Mouse (Mus musculus): ENCODE measurements around the gene Mlf2. TPM values are rescaled to one million over a fixed set of nuclear protein-coding genes. Genes with fewer than 3 reads are reported as not detected.
A peak's percentile ranks its signal among the peaks of the same experiment; 100 is the strongest.

The Mlf2 gene
- polyA plus RNA-seq, 1 experiment from 2014 or later = 362 TPM

GRCm38 (mm10) chr6:124921539-124921938 is 9.6 kb upstream of the Mlf2 start:
- Histone ChIP-seq H3K4me1 (peaks cover 32% of the 10 kb centered on the region), H3K27me3 (replicated peaks) (no peaks in the 10 kb centered on the region)
- 64% methylated on average over 4 of the region's 4 CpGs for WGBS

DNA sequence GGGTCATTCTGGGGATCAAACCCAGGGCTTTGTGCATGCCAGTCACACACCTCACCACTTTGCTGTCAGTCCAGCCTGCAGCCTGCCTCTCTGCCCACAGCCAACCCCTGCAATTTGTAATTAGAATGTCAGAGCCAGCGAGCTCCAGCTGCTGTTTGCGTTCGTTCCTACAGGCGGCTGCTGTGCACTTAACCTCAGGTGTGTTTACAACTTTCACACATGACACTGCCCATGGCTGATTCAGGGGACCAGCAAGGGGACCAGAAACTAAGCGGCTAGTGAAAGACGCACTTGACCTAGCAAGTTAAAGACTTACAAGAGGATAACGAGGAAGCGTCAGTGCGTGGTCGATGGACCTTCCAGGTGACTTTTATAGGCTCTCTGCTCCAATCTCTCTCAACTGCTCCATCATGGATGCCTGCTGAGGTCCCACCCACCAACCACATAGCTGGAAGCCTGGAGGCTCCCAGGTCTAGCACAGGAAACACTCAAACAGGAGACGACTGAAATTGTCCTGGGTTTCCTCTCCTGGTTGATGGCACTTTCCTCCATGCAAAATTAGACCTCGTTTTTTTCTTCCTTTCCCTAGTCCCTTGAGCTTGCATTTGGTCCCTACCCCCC is 5.9 kb upstream of the Mlf2 start:
- Histone ChIP-seq H3K27me3 (replicated peaks) (no peaks in the 10 kb centered on the region), H3K9ac (peak overlapping the region; percentile 21; the same call in 1 of the 2 replicates), H3K4me3 (replicated peaks) (peak overlapping the region; percentile 24), H3K9me3 (no peaks in the 10 kb centered on the region), H3K4me1 (peaks cover 31% of the 10 kb centered on the region), H3K36me3 (no peaks in the 10 kb centered on the region), H3K27ac (peak overlapping the region; percentile 84), H3K4me2 (peak overlapping the region; percentile 48)
- ATAC-seq (ENCODE audit: insufficient read depth, low FRiP score, low read depth) = 0 out of 2 replicates have a peak, but pooled peaks have one; percentile 15
- WGBS = 10% methylated on average over 12 of the region's 12 CpGs

More at GRCm38 (mm10) chr6:124921539-124921938, 9.6 kb upstream of the Mlf2 start:
- no peak for ATAC-seq (ENCODE audit: insufficient read depth, low FRiP score, low read depth)
- H3K9me3 ChIP-seq = no peaks in the 10 kb centered on the region
- no peak overlapping the region for H3K4me3 ChIP-seq (replicated peaks)
- H3K36me3 ChIP-seq = no peaks in the 10 kb centered on the region
- H3K4me2 ChIP-seq = no peak overlapping the region
- H3K27ac ChIP-seq = peak overlapping the region; percentile 100
- no peak overlapping the region for H3K9ac ChIP-seq

DNA sequence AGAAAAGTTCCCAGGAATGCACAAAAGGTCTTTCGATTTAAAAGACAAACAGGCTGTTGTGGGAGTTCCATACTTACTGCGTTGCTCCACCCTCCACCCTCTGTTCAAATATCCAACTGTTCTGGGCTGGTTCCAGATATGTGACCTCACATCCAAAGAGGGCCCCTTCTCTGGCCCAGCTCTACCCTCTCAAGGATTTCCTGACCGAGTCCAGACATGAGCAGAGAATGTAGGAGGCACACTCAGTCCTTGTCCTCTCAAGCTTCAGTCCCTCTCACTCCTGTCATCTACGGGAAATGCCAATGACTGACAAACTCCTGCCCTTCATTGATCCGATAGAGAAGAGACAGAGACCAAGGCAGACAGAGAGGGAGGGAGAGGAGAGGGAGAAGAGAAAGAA is 5.2 kb upstream of the Mlf2 start:
- peak overlapping the region; percentile 48 for H3K4me2 ChIP-seq
- ATAC-seq (ENCODE audit: insufficient read depth, low FRiP score, low read depth) = peak; percentile 52
- 15% methylated on average over 5 of the region's 5 CpGs for WGBS
- H3K36me3 ChIP-seq = no peaks in the 10 kb centered on the region
- peak overlapping the region; percentile 24 for H3K4me3 ChIP-seq (replicated peaks)
- H3K27ac ChIP-seq = peak overlapping the region; percentile 84
- H3K4me1 ChIP-seq = peaks cover 27% of the 10 kb centered on the region
- no peaks in the 10 kb centered on the region for H3K9me3 ChIP-seq
- H3K9ac ChIP-seq = no peak overlapping the region
- no peaks in the 10 kb centered on the region for H3K27me3 ChIP-seq (replicated peaks)

DNA sequence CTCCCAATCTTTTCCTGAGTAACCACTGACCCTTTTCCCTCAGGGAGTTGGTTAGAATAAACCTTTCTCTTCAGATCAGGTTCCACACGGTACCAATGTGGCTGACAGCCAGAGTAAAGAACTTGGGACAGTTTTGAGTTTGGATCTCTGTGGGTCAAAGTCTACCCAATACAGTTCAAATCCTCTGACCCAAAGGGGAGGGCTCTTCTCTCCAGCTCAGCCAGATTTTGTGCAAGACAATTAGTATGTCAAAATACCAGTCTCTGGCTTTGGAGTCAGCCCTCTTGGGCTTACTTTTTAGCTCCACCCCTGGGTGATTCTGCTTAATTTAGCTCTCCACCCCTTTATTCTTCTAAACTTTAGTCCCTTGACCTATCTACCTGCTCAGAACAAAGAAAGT is 955 bp upstream of the Mlf2 start:
- Histone ChIP-seq H3K4me2 (peak overlapping the region; percentile 73), H3K9ac (no peak overlapping the region), H3K27ac (peak overlapping the region; percentile 94), H3K4me1 (peaks cover 21% of the 10 kb centered on the region), H3K27me3 (replicated peaks) (no peaks in the 10 kb centered on the region), H3K36me3 (peaks cover 12% of the 10 kb centered on the region; the same call in 1 of the 2 replicates), H3K9me3 (no peaks in the 10 kb centered on the region), H3K4me3 (replicated peaks) (peak overlapping the region; percentile 92)
- 19% methylated on average over 1 of the region's 1 CpGs for WGBS
- no peak for ATAC-seq (ENCODE audit: insufficient read depth, low FRiP score, low read depth)

- Histone ChIP-seq H3K27me3 (replicated peaks) (no peaks in the 10 kb centered on the region), H3K4me2 (peak overlapping the region; percentile 73), H3K4me3 (replicated peaks) (peak overlapping the region; percentile 92), H3K4me1 (peaks cover 15% of the 10 kb centered on the region), H3K9ac (peak overlapping the region; percentile 93), H3K27ac (peak overlapping the region; percentile 94), H3K36me3 (peaks cover 26% of the 10 kb centered on the region), H3K9me3 (no peaks in the 10 kb centered on the region)
- 1% methylated on average over 48 of the region's 48 CpGs for WGBS
- ATAC-seq (ENCODE audit: insufficient read depth, low FRiP score, low read depth) = peak; percentile 27; the same call in 1 of the 2 replicates
These were observed 533 bp downstream of the Mlf2 start for GRCm38 (mm10) chr6:124931525-124932313.

DNA sequence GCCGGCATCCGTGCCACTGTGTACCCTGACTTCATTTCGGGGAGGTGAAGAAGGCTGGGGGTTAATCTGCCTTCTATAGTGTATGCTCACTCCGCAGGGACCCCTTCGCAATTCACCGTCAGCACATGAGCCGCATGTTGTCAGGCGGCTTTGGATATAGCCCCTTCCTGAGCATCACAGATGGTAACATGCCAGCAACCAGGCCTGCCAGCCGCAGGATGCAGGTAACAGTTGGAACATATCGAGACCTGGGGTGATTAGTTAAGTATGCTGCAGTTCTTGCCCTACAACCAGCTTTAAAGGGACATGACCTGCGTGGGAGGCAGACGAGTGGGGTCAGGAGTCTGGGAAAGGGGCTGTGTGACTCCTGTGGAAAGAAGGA is 1.1 kb downstream of the Mlf2 start:
- Histone ChIP-seq H3K4me3 (replicated peaks) (peak overlapping the region; percentile 92), H3K4me1 (peaks cover 15% of the 10 kb centered on the region), H3K27ac (peak overlapping the region; percentile 94), H3K4me2 (peak overlapping the region; percentile 73), H3K36me3 (peaks cover 29% of the 10 kb centered on the region), H3K9me3 (no peaks in the 10 kb centered on the region), H3K9ac (peak overlapping the region; percentile 93), H3K27me3 (replicated peaks) (no peaks in the 10 kb centered on the region)
- ATAC-seq (ENCODE audit: insufficient read depth, low FRiP score, low read depth) = no peak
- WGBS = 38% methylated on average over 12 of the region's 12 CpGs

DNA sequence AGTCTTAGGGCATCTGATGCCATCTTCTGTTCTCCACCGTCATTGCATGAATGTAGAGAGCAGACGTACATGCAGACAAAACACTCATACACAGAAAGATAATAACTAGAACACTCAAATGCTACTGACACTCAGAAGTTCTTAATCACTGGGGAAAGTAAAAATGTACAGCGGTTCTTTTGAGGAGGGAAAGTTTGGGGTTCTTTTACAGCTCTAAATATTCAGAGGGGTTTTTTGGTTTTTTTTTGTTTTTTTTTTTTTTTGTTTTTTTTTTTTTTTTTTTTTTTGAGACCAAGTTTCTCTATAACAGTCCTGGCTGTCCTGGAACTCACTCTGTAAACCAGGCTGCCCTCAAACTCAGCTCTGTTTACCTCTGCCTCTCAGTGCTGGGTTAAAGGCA is 1.9 kb downstream of the Mlf2 start:
- peaks cover 15% of the 10 kb centered on the region for H3K4me1 ChIP-seq
- peaks cover 34% of the 10 kb centered on the region for H3K36me3 ChIP-seq
- H3K9me3 ChIP-seq = no peaks in the 10 kb centered on the region
- no peak overlapping the region for H3K27ac ChIP-seq
- ATAC-seq (ENCODE audit: insufficient read depth, low FRiP score, low read depth) = no peak
- no peak overlapping the region for H3K4me3 ChIP-seq (replicated peaks)
- H3K9ac ChIP-seq = no peak overlapping the region
- no peaks in the 10 kb centered on the region for H3K27me3 ChIP-seq (replicated peaks)
- peak overlapping the region; percentile 73; the same call in 1 of the 2 replicates for H3K4me2 ChIP-seq
- WGBS = 88% methylated on average over 3 of the region's 3 CpGs

DNA sequence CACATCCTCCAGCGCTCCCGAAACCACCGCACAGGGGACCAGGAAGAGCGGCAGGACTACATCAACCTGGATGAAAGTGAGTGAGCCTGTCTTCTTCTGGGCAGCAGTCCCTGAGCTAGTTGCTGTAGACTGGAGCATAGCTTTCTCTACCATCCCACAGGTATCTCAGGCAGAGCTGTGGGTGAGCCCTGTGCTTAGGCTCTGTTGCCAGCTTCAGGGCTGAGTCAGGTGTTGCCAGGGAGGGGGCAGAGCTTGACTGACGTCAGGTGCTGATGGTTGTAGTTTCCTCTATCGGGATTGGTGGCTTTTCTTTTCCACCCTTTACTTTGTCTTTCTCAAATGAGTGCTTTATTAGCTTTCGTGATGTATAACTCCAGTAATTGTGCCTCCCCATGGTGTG is 3.5 kb downstream of the Mlf2 start:
- no peak overlapping the region for H3K27ac ChIP-seq
- H3K36me3 ChIP-seq = peaks cover 38% of the 10 kb centered on the region
- no peaks in the 10 kb centered on the region for H3K9me3 ChIP-seq
- no peak overlapping the region for H3K9ac ChIP-seq
- no peak overlapping the region for H3K4me3 ChIP-seq (replicated peaks)
- H3K4me2 ChIP-seq = no peak overlapping the region
- peaks cover 15% of the 10 kb centered on the region for H3K4me1 ChIP-seq
- no peak for ATAC-seq (ENCODE audit: insufficient read depth, low FRiP score, low read depth)
- no peaks in the 10 kb centered on the region for H3K27me3 ChIP-seq (replicated peaks)
- 91% methylated on average over 7 of the region's 7 CpGs for WGBS

DNA sequence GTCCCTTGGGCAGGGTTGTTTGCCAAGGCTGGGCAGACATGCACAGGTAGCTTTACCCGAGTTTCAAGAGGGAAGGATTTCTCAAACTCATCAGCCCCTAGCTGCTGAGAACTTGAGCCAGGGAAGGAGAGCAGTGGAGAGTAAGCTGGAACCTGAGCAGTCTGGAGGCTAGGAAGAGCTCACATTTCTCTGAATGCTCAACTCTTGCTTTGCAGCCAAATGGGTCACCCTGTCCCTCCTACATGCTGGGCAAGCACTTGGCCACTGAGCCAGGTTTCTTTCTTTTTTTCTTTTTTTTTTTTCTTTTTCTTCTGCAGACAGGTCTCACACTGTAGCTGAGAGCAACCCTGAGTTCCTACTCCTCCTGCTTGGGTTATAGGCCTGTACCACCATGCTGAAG is 5.5 kb downstream of the Mlf2 start:
- Histone ChIP-seq H3K4me1 (peaks cover 8% of the 10 kb centered on the region), H3K9ac (no peak overlapping the region), H3K27ac (no peak overlapping the region), H3K27me3 (replicated peaks) (no peaks in the 10 kb centered on the region), H3K4me2 (no peak overlapping the region), H3K9me3 (no peaks in the 10 kb centered on the region), H3K4me3 (replicated peaks) (no peak overlapping the region), H3K36me3 (peaks cover 38% of the 10 kb centered on the region)
- 84% methylated on average over 1 of the region's 1 CpGs for WGBS
- no peak for ATAC-seq (ENCODE audit: insufficient read depth, low FRiP score, low read depth)

DNA sequence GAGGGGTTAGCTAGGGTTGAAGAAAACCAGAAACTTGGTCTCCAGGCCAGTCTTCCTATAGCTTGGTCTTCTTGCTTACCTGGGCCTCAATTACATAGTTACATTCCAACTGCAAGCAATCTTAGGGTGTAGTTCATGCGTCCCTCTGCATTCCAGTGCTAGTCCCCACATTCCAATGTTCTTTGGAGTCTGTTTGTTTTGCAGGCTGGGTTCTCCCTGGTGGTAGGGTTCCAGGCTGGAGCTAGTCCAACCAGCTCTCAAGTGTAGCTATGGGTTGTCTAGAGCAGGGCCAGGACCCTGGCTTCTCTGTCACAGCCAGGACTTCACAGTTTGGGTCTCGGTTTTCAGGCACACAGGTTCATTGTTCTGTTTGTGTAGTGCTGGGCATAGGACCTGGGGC is 6.3 kb downstream of the Mlf2 start:
- H3K4me1 ChIP-seq = peaks cover 2% of the 10 kb centered on the region
- H3K9me3 ChIP-seq = no peaks in the 10 kb centered on the region
- no peak overlapping the region for H3K4me3 ChIP-seq (replicated peaks)
- ATAC-seq (ENCODE audit: insufficient read depth, low FRiP score, low read depth) = no peak
- no peak overlapping the region for H3K27ac ChIP-seq
- no peak overlapping the region for H3K9ac ChIP-seq
- 70% methylated on average over 2 of the region's 2 CpGs for WGBS
- H3K27me3 ChIP-seq (replicated peaks) = no peaks in the 10 kb centered on the region
- peaks cover 38% of the 10 kb centered on the region for H3K36me3 ChIP-seq
- no peak overlapping the region for H3K4me2 ChIP-seq

GRCm38 (mm10) chr6:124938554-124938953 is 7.4 kb downstream of the Mlf2 start:
- no peak overlapping the region for H3K4me3 ChIP-seq (replicated peaks)
- H3K27me3 ChIP-seq (replicated peaks) = no peaks in the 10 kb centered on the region
- H3K27ac ChIP-seq = no peak overlapping the region
- no peaks in the 10 kb centered on the region for H3K4me1 ChIP-seq
- ATAC-seq (ENCODE audit: insufficient read depth, low FRiP score, low read depth) = no peak
- 89% methylated on average over 7 of the region's 7 CpGs for WGBS
- no peak overlapping the region for H3K9ac ChIP-seq
- H3K36me3 ChIP-seq = peaks cover 38% of the 10 kb centered on the region
- no peak overlapping the region for H3K4me2 ChIP-seq
- H3K9me3 ChIP-seq = no peaks in the 10 kb centered on the region

GRCm38 (mm10) chr6:124941679-124942078 is 10.5 kb downstream of the Mlf2 start:
- Histone ChIP-seq H3K27me3 (replicated peaks) (no peaks in the 10 kb centered on the region), H3K4me2 (no peak overlapping the region), H3K9ac (no peak overlapping the region), H3K27ac (no peak overlapping the region), H3K36me3 (peaks cover 12% of the 10 kb centered on the region; the same call in 1 of the 2 replicates), H3K4me3 (replicated peaks) (no peak overlapping the region), H3K9me3 (no peaks in the 10 kb centered on the region), H3K4me1 (no peaks in the 10 kb centered on the region)
- WGBS = 78% methylated on average over 1 of the region's 1 CpGs
- no peak for ATAC-seq (ENCODE audit: insufficient read depth, low FRiP score, low read depth)
